Mouse (Mus musculus) limb, embryonic 10.5 days (tissue): Measurements from ENCODE around the gene Hapln2. TPM values are rescaled to one million over a fixed set of nuclear protein-coding genes. Genes with fewer than 3 reads are reported as not detected.

Source experiments
- DNase-seq: peaks from one replicate; pipeline ENCODE4 v3.0.0-alpha.2; 2017; ENCODE audit warnings: low spot score
- H3K27ac ChIP-seq: fragments of 300-500 bp; sonication (generic); 2 replicates; pipeline ENCODE4 v1.5.1; 2016; ENCODE audit warnings: mild to moderate bottlenecking
- H3K27me3 ChIP-seq: fragments of 300-500 bp; sonication (generic); 2 replicates; pipeline ENCODE4 v1.6.1; 2016; ENCODE audit warnings: low read depth, mild to moderate bottlenecking; ENCODE audit not compliant: poor library complexity, severe bottlenecking
- H3K36me3 ChIP-seq: fragments of 300-500 bp; sonication (generic); 2 replicates; pipeline ENCODE4 v1.6.1; 2016; ENCODE audit warnings: mild to moderate bottlenecking, moderate library complexity
- H3K4me1 ChIP-seq: fragments of 300-500 bp; sonication (generic); 2 replicates; pipeline ENCODE4 v1.6.1; 2016
- H3K4me3 ChIP-seq: fragments of 300-500 bp; sonication (generic); 2 replicates; pipeline ENCODE4 v1.5.1; 2016; ENCODE audit warnings: mild to moderate bottlenecking, moderate library complexity
- H3K9me3 ChIP-seq: fragments of 300-500 bp; sonication (generic); replicated peaks from 2 replicates; pipeline ENCODE4 v1.6.1; 2016; ENCODE audit warnings: mild to moderate bottlenecking
- WGBS: fragments of 180-500 bp; shearing (Covaris S2); methylation state at CpG from one replicate; pipeline ENCODE4 v1.1.7; 2016; 5-methylcytosine and 5-hydroxymethylcytosine counted together
- polyA plus RNA-seq: library from polyadenylated mRNA; unstranded; fragments of >200 nt; fragmentation: Nextera tagmentation; extraction: Ambion mirVana; gene quantifications from 2 replicates; pipeline ENCODE4 v1.2.1, GENCODE M21; 2016

The Hapln2 gene
- polyA plus RNA-seq, 1 experiment from 2014 or later: not detected

DNA sequence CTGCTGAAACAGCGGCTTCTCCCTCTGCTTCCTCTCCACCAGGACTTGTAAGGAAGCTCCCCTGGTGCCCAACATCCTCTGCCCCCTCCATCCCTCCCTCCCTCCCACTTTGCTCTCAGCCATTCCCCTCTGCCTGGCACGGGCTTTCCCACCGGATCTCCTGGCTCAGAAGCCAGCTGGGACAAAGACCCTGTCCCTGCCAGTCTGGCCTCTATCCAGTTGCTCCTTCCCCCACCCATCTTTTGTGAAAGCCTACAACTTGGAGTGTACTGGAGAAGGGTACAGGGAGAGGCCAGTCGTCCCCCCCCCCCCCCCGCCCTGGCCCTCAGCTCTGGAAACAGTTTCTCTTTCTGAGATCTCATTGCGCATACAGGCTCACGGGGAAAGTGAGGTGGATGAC lies 28.6 kb downstream of the Hapln2 start:
- H3K4me3 ChIP-seq: no peak overlapping the region
- peaks cover 39% of the 10 kb centered on the region for H3K4me1 ChIP-seq
- H3K36me3 ChIP-seq: no peaks in the 10 kb centered on the region
- H3K27me3 ChIP-seq: peaks cover 100% of the 10 kb centered on the region
- no peaks in the 10 kb centered on the region for H3K9me3 ChIP-seq
- H3K27ac ChIP-seq: no peak overlapping the region
- 1% methylated on average over 7 of the region's 7 CpGs for WGBS
- DNase-seq: no peak

DNA sequence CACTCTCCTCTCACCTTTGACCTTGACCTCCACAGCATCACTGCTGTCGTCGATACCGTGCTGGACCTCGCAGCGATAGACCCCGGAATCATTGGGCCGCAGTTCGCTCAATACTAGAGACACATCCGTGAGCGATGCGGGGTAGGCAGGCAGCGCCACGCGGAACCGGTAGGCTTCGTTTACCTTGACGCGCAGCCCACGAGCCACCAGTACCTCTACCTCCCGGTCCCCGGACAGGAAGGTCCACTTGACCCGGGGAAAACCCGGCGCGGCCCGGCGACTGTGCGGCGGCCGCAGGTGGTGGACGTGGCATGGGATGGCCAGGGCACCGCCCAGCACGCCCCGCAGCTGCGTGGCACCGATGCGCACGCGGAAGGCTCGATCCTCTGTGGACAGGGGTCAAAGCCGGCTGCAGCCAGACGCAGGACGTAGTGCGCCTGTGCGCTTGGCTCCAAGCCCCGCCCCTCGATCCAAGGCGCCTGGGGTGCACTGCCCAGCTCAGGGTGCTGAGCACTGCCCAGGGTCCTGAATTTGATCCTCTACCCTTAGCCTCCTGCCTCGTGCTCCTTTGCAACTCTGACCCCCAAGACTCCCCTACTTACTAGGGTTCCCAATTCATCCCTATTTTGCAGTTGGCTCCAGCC lies 30.3 kb downstream of the Hapln2 start:
- H3K27ac ChIP-seq: 0 out of 2 replicates have a peak overlapping the region, but pooled peaks have one; percentile 10
- H3K4me3 ChIP-seq: peak overlapping the region; percentile 50
- peaks cover 100% of the 10 kb centered on the region for H3K27me3 ChIP-seq
- no peak for DNase-seq
- no peaks in the 10 kb centered on the region for H3K9me3 ChIP-seq
- H3K36me3 ChIP-seq: no peaks in the 10 kb centered on the region
- H3K4me1 ChIP-seq: peaks cover 33% of the 10 kb centered on the region
- WGBS: 1% methylated on average over 49 of the region's 49 CpGs

- Histone ChIP-seq H3K27ac (no peak overlapping the region), H3K36me3 (no peaks in the 10 kb centered on the region), H3K4me3 (peak overlapping the region; percentile 50), H3K9me3 (no peaks in the 10 kb centered on the region), H3K4me1 (peaks cover 32% of the 10 kb centered on the region), H3K27me3 (peaks cover 100% of the 10 kb centered on the region)
- DNase-seq: no peak
- WGBS: 4% methylated on average over 15 of the region's 15 CpGs
Observed at GRCm38 (mm10) chr3:87996401-87996800, 31.0 kb downstream of the Hapln2 start.

DNA sequence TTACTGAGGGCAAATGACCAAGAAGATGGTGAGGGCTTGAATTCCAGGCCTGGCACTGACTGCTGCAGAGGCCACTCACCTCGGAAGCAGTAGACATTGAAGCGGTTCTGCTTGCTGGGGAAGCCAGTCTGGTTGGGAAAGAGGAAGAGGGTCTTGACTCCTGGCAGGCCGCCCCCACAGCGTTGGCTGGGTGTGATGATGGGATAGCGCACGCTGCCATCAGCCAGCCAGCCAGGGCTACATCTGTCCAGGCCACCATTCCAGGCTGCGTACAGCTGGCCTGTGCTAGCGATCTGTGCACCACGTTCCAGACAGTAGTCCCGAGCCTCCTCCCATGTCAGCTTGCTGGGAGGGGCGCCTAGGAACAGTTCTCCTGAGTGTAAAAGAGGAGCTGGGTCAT lies 32.1 kb downstream of the Hapln2 start:
- H3K4me1 ChIP-seq: peaks cover 27% of the 10 kb centered on the region

DNA sequence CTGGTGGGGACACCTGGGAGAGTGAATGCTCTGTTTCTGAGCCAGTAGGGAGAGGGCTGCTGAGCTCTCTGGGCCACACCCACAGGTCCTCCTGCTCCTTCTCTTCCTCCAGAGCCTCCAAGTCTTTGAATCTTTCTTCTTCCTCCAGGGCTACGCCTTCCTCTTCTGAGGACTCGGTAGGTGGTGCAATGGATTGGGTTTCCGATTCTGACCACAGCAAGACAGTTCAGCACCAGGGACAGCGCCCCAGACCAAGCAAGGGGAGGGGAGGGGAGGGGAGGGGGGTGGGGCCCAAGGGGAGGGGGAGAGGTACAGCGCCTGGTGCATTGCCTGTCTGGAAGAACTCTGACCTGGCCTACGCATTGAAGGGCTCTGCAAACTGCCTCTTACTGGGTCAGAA lies 33.9 kb downstream of the Hapln2 start:
- H3K4me3 ChIP-seq: no peak overlapping the region
- H3K36me3 ChIP-seq: no peaks in the 10 kb centered on the region
- 3% methylated on average over 5 of the region's 6 CpGs for WGBS
- peaks cover 22% of the 10 kb centered on the region for H3K4me1 ChIP-seq
- H3K27ac ChIP-seq: no peak overlapping the region
- H3K27me3 ChIP-seq: peaks cover 100% of the 10 kb centered on the region
- H3K9me3 ChIP-seq: no peaks in the 10 kb centered on the region
- peak; percentile 93 for DNase-seq

More for the DNA sequence above, 32.1 kb downstream of the Hapln2 start:
- Histone ChIP-seq H3K9me3 (no peaks in the 10 kb centered on the region), H3K27ac (no peak overlapping the region), H3K36me3 (no peaks in the 10 kb centered on the region), H3K4me3 (no peak overlapping the region), H3K27me3 (peaks cover 100% of the 10 kb centered on the region)
- 29% methylated on average over 11 of the region's 11 CpGs for WGBS
- no peak for DNase-seq

GRCm38 (mm10) chr3:87989935-87990334 lies 37.4 kb downstream of the Hapln2 start:
- DNase-seq: no peak
- Histone ChIP-seq H3K36me3 (no peaks in the 10 kb centered on the region), H3K9me3 (no peaks in the 10 kb centered on the region), H3K27ac (no peak overlapping the region), H3K4me3 (no peak overlapping the region), H3K4me1 (peaks cover 38% of the 10 kb centered on the region), H3K27me3 (peaks cover 86% of the 10 kb centered on the region)
- 34% methylated on average over 10 of the region's 10 CpGs for WGBS

- H3K4me3 ChIP-seq: peak overlapping the region; percentile 50
- 8% methylated on average over 15 of the region's 15 CpGs for WGBS
- H3K4me1 ChIP-seq: peaks cover 52% of the 10 kb centered on the region
- no peak for DNase-seq
- H3K36me3 ChIP-seq: no peaks in the 10 kb centered on the region
- no peak overlapping the region for H3K27ac ChIP-seq
- no peaks in the 10 kb centered on the region for H3K9me3 ChIP-seq
- H3K27me3 ChIP-seq: peaks cover 74% of the 10 kb centered on the region
Observed at GRCm38 (mm10) chr3:87988068-87988467, 39.3 kb downstream of the Hapln2 start.

DNA sequence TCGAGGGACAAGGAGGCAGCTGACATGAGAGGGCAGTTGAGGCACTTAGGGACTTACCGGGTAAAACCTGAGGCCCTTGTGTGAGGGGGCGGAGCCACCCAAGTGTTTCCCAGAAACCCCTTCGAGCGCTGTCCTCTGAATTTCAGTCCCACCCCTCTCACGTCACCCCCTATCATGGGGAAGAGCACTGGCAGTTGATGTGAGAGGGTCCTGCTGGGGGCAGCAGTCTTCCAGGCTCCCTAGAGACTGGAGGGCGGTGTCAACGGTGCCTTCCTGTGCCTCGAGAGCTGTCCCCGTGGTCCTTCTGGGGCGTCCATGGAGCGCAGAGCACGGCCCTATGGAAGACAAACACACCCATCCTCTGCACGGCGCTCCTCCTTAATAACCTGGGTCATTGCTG lies 39.8 kb downstream of the Hapln2 start:
- no peak for DNase-seq
- 1% methylated on average over 15 of the region's 15 CpGs for WGBS
- H3K4me3 ChIP-seq: peak overlapping the region; percentile 50
- no peaks in the 10 kb centered on the region for H3K36me3 ChIP-seq
- H3K27me3 ChIP-seq: peaks cover 70% of the 10 kb centered on the region
- H3K4me1 ChIP-seq: peaks cover 56% of the 10 kb centered on the region
- peak overlapping the region; percentile 59; the same call in 1 of the 2 replicates for H3K27ac ChIP-seq
- no peaks in the 10 kb centered on the region for H3K9me3 ChIP-seq

- Histone ChIP-seq H3K27ac (peak overlapping the region; percentile 59), H3K36me3 (no peaks in the 10 kb centered on the region), H3K4me1 (peaks cover 64% of the 10 kb centered on the region), H3K9me3 (no peaks in the 10 kb centered on the region), H3K4me3 (peak overlapping the region; percentile 50), H3K27me3 (peaks cover 62% of the 10 kb centered on the region)
- peak; percentile 99 for DNase-seq
- WGBS: 0% methylated on average over 17 of the region's 17 CpGs
Observed at GRCm38 (mm10) chr3:87986868-87987267, 40.5 kb downstream of the Hapln2 start.

DNA sequence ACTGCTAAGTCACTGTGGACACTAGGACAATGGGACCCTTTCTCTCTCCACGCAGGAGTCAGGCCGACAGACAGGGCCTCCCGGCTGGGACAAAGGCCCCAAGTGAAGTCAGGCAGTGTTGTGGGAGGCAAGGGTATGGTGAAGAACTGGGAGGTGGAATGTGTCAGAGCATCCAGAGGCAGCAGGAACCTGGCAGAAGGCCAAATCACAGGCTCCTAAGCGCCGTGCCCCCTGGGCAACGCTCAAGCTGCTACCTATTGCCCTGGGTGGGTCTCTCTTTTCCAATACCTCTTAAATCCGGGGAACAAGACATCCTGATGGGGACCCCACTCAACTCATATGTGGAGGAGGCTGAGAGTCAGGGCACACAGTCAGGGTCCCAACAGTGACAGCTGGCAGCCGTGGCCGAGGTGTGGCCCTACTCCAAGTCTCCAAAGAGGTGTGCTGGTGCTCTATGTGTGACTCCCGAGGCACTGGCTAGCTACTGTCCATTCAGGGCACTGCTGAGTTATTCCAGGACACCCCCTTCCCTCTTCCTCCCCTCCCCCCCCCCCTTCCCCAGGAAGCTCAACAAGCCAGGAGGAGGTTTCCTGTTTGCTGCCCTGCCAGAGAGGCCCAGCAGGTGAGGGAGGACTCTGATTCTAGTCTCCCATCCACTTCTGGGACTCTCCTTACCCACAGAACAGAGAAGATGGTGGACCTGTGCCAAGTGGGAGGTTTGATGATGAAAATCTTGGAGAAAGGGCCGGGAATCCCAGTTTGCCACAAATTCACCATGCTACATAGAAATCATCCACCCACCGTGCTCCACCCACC lies 41.7 kb downstream of the Hapln2 start:
- 67% methylated on average over 12 of the region's 12 CpGs for WGBS
- no peaks in the 10 kb centered on the region for H3K9me3 ChIP-seq
- peaks cover 74% of the 10 kb centered on the region for H3K4me1 ChIP-seq
- H3K4me3 ChIP-seq: no peak overlapping the region
- peaks cover 51% of the 10 kb centered on the region for H3K27me3 ChIP-seq
- no peaks in the 10 kb centered on the region for H3K36me3 ChIP-seq
- H3K27ac ChIP-seq: no peak overlapping the region
- DNase-seq: no peak

DNA sequence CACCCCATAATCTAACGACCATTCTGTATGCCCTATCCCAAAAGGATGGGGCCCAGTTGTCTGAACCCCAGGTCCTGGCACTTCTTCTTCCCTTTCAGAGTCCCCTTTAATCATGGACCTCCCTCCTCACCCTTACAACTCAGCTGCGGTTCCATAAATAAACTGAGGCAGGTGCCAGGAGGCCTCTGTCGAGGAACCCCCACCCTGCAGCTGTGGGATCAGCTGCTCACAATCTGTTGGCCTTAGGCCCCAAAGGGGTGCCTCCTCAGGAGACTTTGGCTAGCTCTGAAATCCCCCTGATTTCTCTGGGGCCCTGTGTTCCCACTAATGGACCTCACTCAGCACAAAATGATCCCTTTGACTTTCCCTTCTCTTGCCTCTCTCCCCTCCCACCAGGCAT lies 43.3 kb downstream of the Hapln2 start:
- Histone ChIP-seq H3K27ac (0 out of 2 replicates have a peak overlapping the region, but pooled peaks have one; percentile 80), H3K4me3 (no peak overlapping the region), H3K36me3 (no peaks in the 10 kb centered on the region), H3K9me3 (no peaks in the 10 kb centered on the region), H3K4me1 (peaks cover 83% of the 10 kb centered on the region), H3K27me3 (peaks cover 35% of the 10 kb centered on the region)
- 34% methylated on average over 3 of the region's 3 CpGs for WGBS
- no peak for DNase-seq

- peak overlapping the region; percentile 80 for H3K27ac ChIP-seq
- H3K4me1 ChIP-seq: peaks cover 80% of the 10 kb centered on the region
- peak overlapping the region; percentile 28; the same call in 1 of the 2 replicates for H3K4me3 ChIP-seq
- 55% methylated on average over 6 of the region's 6 CpGs for WGBS
- no peaks in the 10 kb centered on the region for H3K9me3 ChIP-seq
- peaks cover 30% of the 10 kb centered on the region for H3K27me3 ChIP-seq
- no peak for DNase-seq
- no peaks in the 10 kb centered on the region for H3K36me3 ChIP-seq
Observed at GRCm38 (mm10) chr3:87983627-87984026, 43.8 kb downstream of the Hapln2 start.
